Mouse (Mus musculus): ENCODE results near the gene Rnf40. TPM values are rescaled to one million over a fixed set of nuclear protein-coding genes. Genes with fewer than 3 reads are reported as not detected.

Rnf40 gene
- polyA plus RNA-seq, 1 experiment from 2014 or later: 44.1 TPM

- no peaks in the 10 kb centered on the region for H3K9me3 ChIP-seq (ENCODE audit: control insufficient read depth, low read length)
- DNase-seq (ENCODE audit: low spot score): no peak
- ATAC-seq (replicated peaks; ENCODE audit: low FRiP score): no peak
- H3K36me3 ChIP-seq (ENCODE audit: control insufficient read depth, insufficient read depth, low read length): no peaks in the 10 kb centered on the region
- no peak overlapping the region for H3K4me2 ChIP-seq
- H3K4me1 ChIP-seq (replicated peaks; ENCODE audit: control insufficient read depth, insufficient read depth, low read length): no peaks in the 10 kb centered on the region
- H3K27me3 ChIP-seq (replicated peaks; ENCODE audit: control insufficient read depth, insufficient read depth, low read length): no peaks in the 10 kb centered on the region
- WGBS: 71% methylated on average over 4 of the region's 4 CpGs
- H3K4me3 ChIP-seq (ENCODE audit: low read depth, low read length): no peak overlapping the region
- H3K9ac ChIP-seq (ENCODE audit: low read depth, low read length): no peak overlapping the region
- no peak overlapping the region for H3K27ac ChIP-seq (ENCODE audit: low read depth, low read length)
Observed at GRCm38 (mm10) chr7:127648516-127649201, 60.1 kb downstream of the Rnf40 start.

GRCm38 (mm10) chr7:127649206-127649605, 60.6 kb downstream of the Rnf40 start:
- ATAC-seq (replicated peaks; ENCODE audit: low FRiP score): no peak

GRCm38 (mm10) chr7:127651624-127652023, 63.1 kb downstream of the Rnf40 start:
- Histone ChIP-seq H3K9ac (ENCODE audit: low read depth, low read length) (no peak overlapping the region), H3K27ac (ENCODE audit: low read depth, low read length) (no peak overlapping the region), H3K27me3 (replicated peaks; ENCODE audit: control insufficient read depth, insufficient read depth, low read length) (no peaks in the 10 kb centered on the region), H3K4me3 (ENCODE audit: low read depth, low read length) (no peak overlapping the region), H3K9me3 (ENCODE audit: control insufficient read depth, low read length) (no peaks in the 10 kb centered on the region), H3K4me2 (peak overlapping the region; percentile 34; the same call in 1 of the 2 replicates), H3K36me3 (ENCODE audit: control insufficient read depth, insufficient read depth, low read length) (no peaks in the 10 kb centered on the region), H3K4me1 (replicated peaks; ENCODE audit: control insufficient read depth, insufficient read depth, low read length) (no peaks in the 10 kb centered on the region)
- DNase-seq (ENCODE audit: low spot score) (no peak), ATAC-seq (replicated peaks; ENCODE audit: low FRiP score) (no peak)
- WGBS: 78% methylated on average over 2 of the region's 3 CpGs

More at GRCm38 (mm10) chr7:127649206-127649605, 60.6 kb downstream of the Rnf40 start:
- Histone ChIP-seq H3K4me2 (no peak overlapping the region), H3K9ac (ENCODE audit: low read depth, low read length) (no peak overlapping the region), H3K36me3 (ENCODE audit: control insufficient read depth, insufficient read depth, low read length) (no peaks in the 10 kb centered on the region), H3K27ac (ENCODE audit: low read depth, low read length) (no peak overlapping the region), H3K9me3 (ENCODE audit: control insufficient read depth, low read length) (no peaks in the 10 kb centered on the region), H3K27me3 (replicated peaks; ENCODE audit: control insufficient read depth, insufficient read depth, low read length) (no peaks in the 10 kb centered on the region), H3K4me1 (replicated peaks; ENCODE audit: control insufficient read depth, insufficient read depth, low read length) (no peaks in the 10 kb centered on the region), H3K4me3 (ENCODE audit: low read depth, low read length) (no peak overlapping the region)
- WGBS: 82% methylated on average over 5 of the region's 6 CpGs
- no peak for DNase-seq (ENCODE audit: low spot score)

- no peak overlapping the region for H3K27ac ChIP-seq (ENCODE audit: low read depth, low read length)
- no peaks in the 10 kb centered on the region for H3K4me1 ChIP-seq (replicated peaks; ENCODE audit: control insufficient read depth, insufficient read depth, low read length)
- H3K9ac ChIP-seq (ENCODE audit: low read depth, low read length): 0 out of 2 replicates have a peak overlapping the region, but pooled peaks have one; percentile 13
- peak overlapping the region; percentile 34 for H3K4me2 ChIP-seq
- no peaks in the 10 kb centered on the region for H3K9me3 ChIP-seq (ENCODE audit: control insufficient read depth, low read length)
- 20% methylated on average over 18 of the region's 18 CpGs for WGBS
- no peak overlapping the region for H3K4me3 ChIP-seq (ENCODE audit: low read depth, low read length)
- no peaks in the 10 kb centered on the region for H3K36me3 ChIP-seq (ENCODE audit: control insufficient read depth, insufficient read depth, low read length)
- no peaks in the 10 kb centered on the region for H3K27me3 ChIP-seq (replicated peaks; ENCODE audit: control insufficient read depth, insufficient read depth, low read length)
- DNase-seq (ENCODE audit: low spot score): no peak
- ATAC-seq (replicated peaks; ENCODE audit: low FRiP score): no peak
Observed at GRCm38 (mm10) chr7:127652050-127652449, 63.5 kb downstream of the Rnf40 start.

GRCm38 (mm10) chr7:127654318-127654717, 65.8 kb downstream of the Rnf40 start:
- H3K27me3 ChIP-seq (replicated peaks; ENCODE audit: control insufficient read depth, insufficient read depth, low read length): no peaks in the 10 kb centered on the region
- no peak overlapping the region for H3K27ac ChIP-seq (ENCODE audit: low read depth, low read length)
- H3K4me1 ChIP-seq (replicated peaks; ENCODE audit: control insufficient read depth, insufficient read depth, low read length): no peaks in the 10 kb centered on the region
- WGBS: 80% methylated on average over 10 of the region's 10 CpGs
- no peak overlapping the region for H3K9ac ChIP-seq (ENCODE audit: low read depth, low read length)
- ATAC-seq (replicated peaks; ENCODE audit: low FRiP score) (no peak), DNase-seq (ENCODE audit: low spot score) (no peak)
- H3K36me3 ChIP-seq (ENCODE audit: control insufficient read depth, insufficient read depth, low read length): no peaks in the 10 kb centered on the region
- H3K4me3 ChIP-seq (ENCODE audit: low read depth, low read length): no peak overlapping the region
- no peak overlapping the region for H3K4me2 ChIP-seq
- H3K9me3 ChIP-seq (ENCODE audit: control insufficient read depth, low read length): no peaks in the 10 kb centered on the region

Other genes starting within 250 kb of the Rnf40 start
- gene Zfp768, start 243.2 kb upstream of the Rnf40 start, polyA plus RNA-seq (2014; fragmentation: Nextera tagmentation; extraction: Ambion mirVana): 3.4 and 3.6 TPM in 2 replicates
- gene Zfp747, start 212.7 kb upstream of the Rnf40 start, polyA plus RNA-seq (2014; fragmentation: Nextera tagmentation; extraction: Ambion mirVana): 4.9 and 5.8 TPM in 2 replicates
- gene 9130019O22Rik, start 201.6 kb upstream of the Rnf40 start, polyA plus RNA-seq (2014; fragmentation: Nextera tagmentation; extraction: Ambion mirVana): 2.4 and 3.0 TPM in 2 replicates
- 3.3 and 4.2 TPM in 2 replicates for gene E430018J23Rik, start 195.1 kb upstream of the Rnf40 start, polyA plus RNA-seq (2014; fragmentation: Nextera tagmentation; extraction: Ambion mirVana)
- gene Zfp764, start 181.9 kb upstream of the Rnf40 start, polyA plus RNA-seq (2014; fragmentation: Nextera tagmentation; extraction: Ambion mirVana): 4.6 and 4.8 TPM in 2 replicates
- 18.7 and 19.5 TPM in 2 replicates for gene Zfp688, start 166.7 kb upstream of the Rnf40 start, polyA plus RNA-seq (2014; fragmentation: Nextera tagmentation; extraction: Ambion mirVana)
- 4.5 and 5.3 TPM in 2 replicates for gene Zfp689, start 139.6 kb upstream of the Rnf40 start, polyA plus RNA-seq (2014; fragmentation: Nextera tagmentation; extraction: Ambion mirVana)
- gene Prr14, start 129.2 kb upstream of the Rnf40 start, polyA plus RNA-seq (2014; fragmentation: Nextera tagmentation; extraction: Ambion mirVana): 39.0 and 40.6 TPM in 2 replicates
- 8.9 and 12.4 TPM in 2 replicates for gene Fbrs, start 109.6 kb upstream of the Rnf40 start, polyA plus RNA-seq (2014; fragmentation: Nextera tagmentation; extraction: Ambion mirVana)
- 40.3 and 45.5 TPM in 2 replicates for gene Srcap, start 76.8 kb upstream of the Rnf40 start, polyA plus RNA-seq (2014; fragmentation: Nextera tagmentation; extraction: Ambion mirVana)
- gene Gm42715, start 69.2 kb upstream of the Rnf40 start, polyA plus RNA-seq (2014; fragmentation: Nextera tagmentation; extraction: Ambion mirVana): 13.0 and 16.1 TPM in 2 replicates
- 6.9 and 11.1 TPM in 2 replicates for gene Tmem265, start 27.4 kb upstream of the Rnf40 start, polyA plus RNA-seq (2014; fragmentation: Nextera tagmentation; extraction: Ambion mirVana)
- 41.6 and 41.7 TPM in 2 replicates for gene Phkg2, start 15.4 kb upstream of the Rnf40 start, polyA plus RNA-seq (2014; fragmentation: Nextera tagmentation; extraction: Ambion mirVana)
- gene Ccdc189, start 172 bp upstream of the Rnf40 start, polyA plus RNA-seq (2014; fragmentation: Nextera tagmentation; extraction: Ambion mirVana): 5.4 and 6.2 TPM in 2 replicates
- 8.3 and 9.8 TPM in 2 replicates for gene Zfp629, start 27.0 kb downstream of the Rnf40 start, polyA plus RNA-seq (2014; fragmentation: Nextera tagmentation; extraction: Ambion mirVana)
- 46.8 and 50.7 TPM in 2 replicates for gene Bcl7c, start 120.2 kb downstream of the Rnf40 start, polyA plus RNA-seq (2014; fragmentation: Nextera tagmentation; extraction: Ambion mirVana)
- gene Ctf1, start 124.0 kb downstream of the Rnf40 start, polyA plus RNA-seq (2014; fragmentation: Nextera tagmentation; extraction: Ambion mirVana): 5.5 and 5.8 TPM in 2 replicates
- gene Ctf2, start 143.4 kb downstream of the Rnf40 start, polyA plus RNA-seq (2014; fragmentation: Nextera tagmentation; extraction: Ambion mirVana): 0.25 and 0.40 TPM in 2 replicates
- gene Fbxl19, start 155.8 kb downstream of the Rnf40 start, polyA plus RNA-seq (2014; fragmentation: Nextera tagmentation; extraction: Ambion mirVana): 3.1 and 3.7 TPM in 2 replicates
- 22.0 and 23.7 TPM in 2 replicates for gene Orai3, start 181.0 kb downstream of the Rnf40 start, polyA plus RNA-seq (2014; fragmentation: Nextera tagmentation; extraction: Ambion mirVana)
- 24.2 and 26.0 TPM in 2 replicates for gene Setd1a, start 187.9 kb downstream of the Rnf40 start, polyA plus RNA-seq (2014; fragmentation: Nextera tagmentation; extraction: Ambion mirVana)
- gene Gm49388, start 196.8 kb downstream of the Rnf40 start, polyA plus RNA-seq (2014; fragmentation: Nextera tagmentation; extraction: Ambion mirVana): not detected in 2 replicates
- gene Hsd3b7, start 211.8 kb downstream of the Rnf40 start, polyA plus RNA-seq (2014; fragmentation: Nextera tagmentation; extraction: Ambion mirVana): 31.4 and 32.4 TPM in 2 replicates
- gene Stx4a, start 235.5 kb downstream of the Rnf40 start, polyA plus RNA-seq (2014; fragmentation: Nextera tagmentation; extraction: Ambion mirVana): 16.1 and 19.4 TPM in 2 replicates
- 1.5 and 1.9 TPM in 2 replicates for gene Stx1b, start 235.8 kb downstream of the Rnf40 start, polyA plus RNA-seq (2014; fragmentation: Nextera tagmentation; extraction: Ambion mirVana)